Mouse (Mus musculus) ES-CJ7 (cell line): ENCODE measurements around the gene Scn8a.

Experiments
- DNase-seq: peaks from one replicate; pipeline ENCODE4 v3.0.0; 2011; ENCODE audit warnings: low read depth, low spot score

Gene Scn8a

GRCm38 (mm10) chr15:101092829-101093648 lies 223.4 kb downstream of the Scn8a start:
- DNase-seq: peak; percentile 96

DNA sequence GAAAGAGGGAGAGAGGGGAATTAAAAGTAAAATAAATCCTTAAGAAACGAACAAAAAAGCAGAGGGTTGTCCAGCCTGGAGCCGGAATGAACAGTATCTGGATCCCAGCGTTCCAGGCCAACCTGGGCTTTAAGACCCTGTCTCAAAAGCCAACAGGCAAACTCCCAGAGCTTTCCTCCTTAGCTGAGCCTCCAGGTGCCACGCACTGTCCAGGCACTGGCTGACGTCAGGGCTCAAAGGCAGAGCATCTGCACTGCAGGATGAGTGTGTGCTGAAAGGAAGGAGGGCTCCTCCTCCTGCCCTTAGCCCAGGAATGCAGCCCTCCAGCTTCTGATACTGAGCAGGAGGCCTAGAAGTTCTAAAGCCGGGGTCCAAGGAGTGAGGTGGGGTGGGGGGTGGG lies 224.3 kb downstream of the Scn8a start:
- DNase-seq: peak; percentile 72

GRCm38 (mm10) chr15:101094979-101095378 lies 225.3 kb downstream of the Scn8a start:
- DNase-seq: peak; percentile 49

GRCm38 (mm10) chr15:101095392-101095791 lies 225.7 kb downstream of the Scn8a start:
- no peak for DNase-seq
